Mouse (Mus musculus) liver, adult 2 months (tissue): ENCODE data around the gene Fam161b. TPM values are rescaled to one million over a fixed set of nuclear protein-coding genes. Genes with fewer than 3 reads are reported as not detected.

ENCODE experiments used
- DNase-seq: peaks from one replicate; pipeline ENCODE4 v3.0.0-alpha.2; 2011; ENCODE audit warnings: low read depth, low spot score; ENCODE audit errors: extremely low read depth
- H3K27ac ChIP-seq: fragments of 200-500 bp; replicated peaks from 2 replicates; pipeline ENCODE4 v1.5.1; 2012; ENCODE audit warnings: low read depth, mild to moderate bottlenecking, control low read depth, inconsistent platforms, low read length; ENCODE audit not compliant: insufficient read depth
- H3K27me3 ChIP-seq: fragments of 200-500 bp; 2 replicates; pipeline ENCODE4 v1.6.1; 2012; ENCODE audit warnings: mild to moderate bottlenecking, moderate library complexity, low read length, inconsistent platforms; ENCODE audit not compliant: control insufficient read depth, insufficient read depth
- H3K36me3 ChIP-seq: fragments of 200-500 bp; 2 replicates; pipeline ENCODE4 v1.6.1; 2012; ENCODE audit warnings: low read length, inconsistent platforms; ENCODE audit not compliant: control insufficient read depth, insufficient read depth
- H3K4me1 ChIP-seq: fragments of 200-500 bp; 2 replicates; pipeline ENCODE4 v1.6.1; 2011; ENCODE audit warnings: low read length; ENCODE audit not compliant: control insufficient read depth, insufficient read depth
- H3K4me3 ChIP-seq: fragments of 200-500 bp; 2 replicates; pipeline ENCODE4 v1.5.1; 2011; ENCODE audit warnings: low read depth, mild to moderate bottlenecking, control low read depth, low read length, moderate library complexity; ENCODE audit not compliant: insufficient read depth
- H3K79me2 ChIP-seq: fragments of 200-500 bp; 2 replicates; pipeline ENCODE4 v1.6.1; 2012; ENCODE audit warnings: inconsistent platforms, mild to moderate bottlenecking, low read length, moderate library complexity; ENCODE audit not compliant: control insufficient read depth, insufficient read depth
- H3K9ac ChIP-seq: fragments of 200-500 bp; 2 replicates; pipeline ENCODE4 v1.6.1; 2012; ENCODE audit warnings: low read depth, mild to moderate bottlenecking, control low read depth, inconsistent platforms, low read length
- CTCF ChIP-seq: fragments of 200-500 bp; IDR thresholded peaks from 2 replicates; pipeline ENCODE4 v1.5.1; 2011; ENCODE audit warnings: low read depth, low read length, control low read depth
- POLR2A ChIP-seq: fragments of 200-500 bp; IDR thresholded peaks from 2 replicates; pipeline ENCODE4 v1.6.1; 2011; ENCODE audit warnings: low read length, control low read depth; ENCODE audit not compliant: insufficient read depth; ENCODE audit errors: extremely low read depth
- WGBS: fragments of 180-500 bp; shearing (Covaris S2); methylation state at CpG from one replicate; pipeline ENCODE4 v1.1.7; 2018; 5-methylcytosine and 5-hydroxymethylcytosine counted together
- polyA plus RNA-seq: library from polyadenylated mRNA; depleted of rRNA; stranded (reverse); fragments of >200 nt; gene quantifications from 2 replicates; pipeline ENCODE4 v1.2.3, GENCODE M21; 2012
- total RNA-seq: library from RNA; depleted of rRNA; stranded (reverse); fragments of >200 nt; gene quantifications from 2 replicates; pipeline ENCODE4 v1.2.3, GENCODE M21; 2014

The Fam161b gene
- total and polyA plus RNA-seq, 2 experiments, result 0.09 to 0.15 TPM

DNA sequence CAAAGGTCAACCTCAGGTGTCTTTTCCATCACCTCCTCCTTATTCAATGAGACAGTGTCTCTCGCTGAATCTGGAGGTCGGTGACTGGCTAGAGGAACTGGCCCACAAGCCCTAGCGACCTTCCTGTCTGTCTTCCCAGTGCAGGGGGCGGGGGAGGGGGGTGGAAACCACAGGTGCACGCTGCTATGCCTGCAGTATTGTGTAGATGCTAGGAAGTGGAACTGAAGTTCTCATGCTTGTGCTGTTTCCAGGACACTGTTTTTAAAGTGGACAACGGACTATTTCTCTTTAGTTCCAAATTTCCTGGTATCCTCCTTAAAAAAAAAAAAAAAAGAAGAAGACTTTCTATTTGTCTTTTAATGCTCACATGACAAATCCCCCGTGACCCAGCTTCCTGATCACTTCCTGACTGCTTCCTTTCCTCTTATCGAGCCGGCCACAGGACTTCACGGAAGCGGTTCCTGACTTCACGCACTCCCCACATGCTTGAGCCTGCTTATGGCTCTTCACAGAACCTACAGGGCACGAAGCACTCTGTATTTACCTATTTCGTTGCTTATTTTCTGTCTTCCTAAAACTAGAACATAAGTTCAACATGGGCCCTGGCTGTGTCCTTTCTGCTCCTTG lies 27.3 kb upstream of the Fam161b start:
- Histone ChIP-seq H3K27me3 (no peaks in the 10 kb centered on the region), H3K9ac (no peak overlapping the region), H3K36me3 (peaks cover 50% of the 10 kb centered on the region), H3K4me3 (no peak overlapping the region), H3K4me1 (peaks cover 11% of the 10 kb centered on the region), H3K27ac (peak overlapping the region; percentile 14; the same call in 1 of the 2 replicates), H3K79me2 (no peaks in the 10 kb centered on the region; the same call in 1 of the 2 replicates)
- DNase-seq, result no peak
- 58% methylated on average over 14 of the region's 14 CpGs for WGBS
- TF ChIP-seq CTCF (no peak), POLR2A (no peak)

DNA sequence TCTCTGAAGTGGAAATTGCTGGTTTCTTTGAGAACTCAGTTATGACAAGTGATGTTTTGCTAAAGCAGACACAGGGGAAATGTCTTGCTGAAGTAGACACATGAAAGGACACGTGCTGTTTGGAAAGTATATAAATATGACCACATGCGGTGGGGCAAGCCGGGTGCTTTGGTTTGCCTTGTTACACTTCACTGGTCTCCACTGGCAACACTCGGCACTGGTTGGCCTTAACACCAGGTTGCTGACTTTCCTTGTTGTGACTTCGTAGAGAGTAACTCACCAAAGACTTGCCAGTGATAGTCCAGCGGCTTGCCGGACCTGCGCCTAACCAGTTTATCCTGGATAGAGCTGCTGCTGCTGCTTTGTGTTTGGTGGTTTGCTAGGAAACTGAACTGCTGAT lies 26.5 kb upstream of the Fam161b start:
- Histone ChIP-seq H3K4me1 (peaks cover 11% of the 10 kb centered on the region), H3K27ac (peak overlapping the region; percentile 13; the same call in 1 of the 2 replicates), H3K79me2 (no peaks in the 10 kb centered on the region), H3K9ac (no peak overlapping the region), H3K27me3 (no peaks in the 10 kb centered on the region), H3K4me3 (no peak overlapping the region), H3K36me3 (peaks cover 46% of the 10 kb centered on the region)
- no peak for TF ChIP-seq CTCF
- TF ChIP-seq POLR2A, result no peak
- peak; percentile 58 for DNase-seq
- WGBS, result 82% methylated on average over 8 of the region's 8 CpGs

DNA sequence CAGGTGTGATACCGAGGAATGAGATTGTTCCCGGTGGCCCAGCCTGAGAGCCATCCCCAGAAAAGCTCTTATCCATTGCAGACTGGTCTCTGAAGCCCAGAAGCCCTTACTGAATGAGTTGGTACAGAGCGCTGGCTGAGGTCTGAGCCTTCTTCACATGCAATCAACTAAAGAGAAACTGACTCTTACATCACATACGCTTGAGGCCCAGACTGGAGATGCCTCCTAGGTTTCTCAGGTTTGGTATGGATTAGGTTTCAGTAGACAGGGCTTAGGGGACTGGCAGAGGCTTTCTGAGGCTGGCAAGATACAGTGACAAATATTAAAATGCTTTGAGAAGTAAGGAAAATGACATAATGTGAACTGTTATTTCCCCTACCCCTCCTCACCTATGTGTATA lies 23.8 kb upstream of the Fam161b start:
- H3K4me3 ChIP-seq, result no peak overlapping the region
- DNase-seq, result no peak
- peak overlapping the region; percentile 69 for H3K27ac ChIP-seq
- no peaks in the 10 kb centered on the region for H3K79me2 ChIP-seq
- TF ChIP-seq CTCF (no peak), POLR2A (no peak)
- H3K4me1 ChIP-seq, result peaks cover 11% of the 10 kb centered on the region
- 70% methylated on average over 4 of the region's 4 CpGs for WGBS
- H3K27me3 ChIP-seq, result no peaks in the 10 kb centered on the region
- H3K9ac ChIP-seq, result no peak overlapping the region
- H3K36me3 ChIP-seq, result peaks cover 50% of the 10 kb centered on the region

DNA sequence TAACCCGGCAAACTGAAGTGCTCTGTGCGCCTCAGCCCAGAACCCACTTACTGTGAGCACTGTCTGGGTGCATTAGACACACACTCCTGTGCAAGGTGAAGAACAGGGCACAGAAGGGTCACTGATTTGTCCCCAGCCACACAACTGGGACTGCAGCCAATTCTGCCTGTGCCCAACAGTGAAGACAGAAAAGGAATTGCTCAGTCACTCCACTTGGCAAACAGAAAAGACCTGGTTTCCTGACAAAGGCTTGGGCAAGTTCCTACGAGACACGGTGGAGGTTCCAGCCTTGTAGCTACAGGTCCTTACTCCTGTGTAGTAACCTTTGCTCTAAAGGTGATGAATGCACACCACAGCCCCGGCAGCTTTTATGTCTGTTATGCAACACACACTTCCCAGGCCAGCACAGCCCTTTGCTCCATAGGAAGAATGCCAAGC lies 23.0 kb upstream of the Fam161b start:
- H3K79me2 ChIP-seq, result no peaks in the 10 kb centered on the region
- TF ChIP-seq POLR2A, result no peak
- TF ChIP-seq CTCF, result no peak
- peak; percentile 99 for DNase-seq
- no peak overlapping the region for H3K9ac ChIP-seq
- no peak overlapping the region for H3K4me3 ChIP-seq
- 18% methylated on average over 5 of the region's 5 CpGs for WGBS
- H3K27ac ChIP-seq, result peak overlapping the region; percentile 69
- H3K36me3 ChIP-seq, result peaks cover 55% of the 10 kb centered on the region
- H3K4me1 ChIP-seq, result peaks cover 11% of the 10 kb centered on the region
- H3K27me3 ChIP-seq, result no peaks in the 10 kb centered on the region

DNA sequence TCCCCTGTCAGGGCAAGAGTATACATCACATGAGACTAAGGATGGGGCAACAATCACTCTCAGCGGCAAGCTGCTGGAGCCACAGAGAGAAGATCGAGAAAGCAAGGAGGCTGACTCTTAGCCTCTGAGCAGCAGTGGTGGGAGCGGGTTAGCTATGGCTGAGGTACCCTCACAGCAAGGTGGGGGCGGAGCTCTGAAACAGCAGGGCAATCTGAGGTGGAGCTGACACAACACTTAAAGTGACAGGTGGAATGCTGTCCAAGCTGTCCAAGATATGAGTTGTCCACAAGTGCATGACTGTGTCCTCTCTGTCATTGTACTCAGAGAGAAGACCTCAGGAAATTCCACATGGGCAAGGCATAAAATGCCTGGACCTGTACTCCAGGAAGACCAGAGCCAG lies 20.7 kb upstream of the Fam161b start:
- Histone ChIP-seq H3K27me3 (no peaks in the 10 kb centered on the region), H3K4me1 (peaks cover 11% of the 10 kb centered on the region), H3K36me3 (peaks cover 69% of the 10 kb centered on the region), H3K27ac (no peak overlapping the region), H3K4me3 (no peak overlapping the region), H3K79me2 (no peaks in the 10 kb centered on the region), H3K9ac (no peak overlapping the region)
- TF ChIP-seq POLR2A (no peak), CTCF (no peak)
- WGBS, result 94% methylated on average over 4 of the region's 4 CpGs
- DNase-seq, result no peak

DNA sequence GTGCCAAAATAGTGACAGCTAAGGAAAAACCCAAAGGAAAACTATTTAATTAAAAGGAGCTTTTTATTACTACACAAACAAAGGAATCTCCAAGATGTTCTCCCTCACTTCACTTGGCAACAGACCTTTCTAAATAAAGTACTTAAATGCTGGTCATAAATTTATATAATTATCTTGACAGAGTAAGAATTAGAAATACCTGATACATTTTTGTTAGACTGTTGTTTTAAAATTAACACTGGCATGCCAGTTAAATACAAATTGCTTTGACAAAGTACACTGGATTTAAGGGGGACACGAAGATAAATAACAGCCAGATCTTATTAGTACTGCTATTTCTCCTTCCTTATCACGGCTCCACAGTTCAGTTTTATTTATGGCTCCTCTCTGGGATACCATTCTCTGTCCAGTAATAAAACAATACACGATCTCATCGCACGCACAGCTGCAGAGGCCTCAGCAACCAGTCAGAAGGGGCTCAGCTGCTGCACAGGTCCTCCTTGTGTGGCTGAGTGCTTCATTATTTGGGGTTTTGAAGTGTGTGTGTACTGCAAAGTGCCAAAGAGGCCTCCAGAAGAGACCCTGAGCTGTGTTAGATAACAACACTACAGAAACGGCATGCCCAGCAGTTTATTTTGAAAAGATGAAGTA lies 12.3 kb upstream of the Fam161b start:
- Histone ChIP-seq H3K79me2 (no peaks in the 10 kb centered on the region), H3K4me1 (no peaks in the 10 kb centered on the region), H3K4me3 (no peak overlapping the region), H3K36me3 (peaks cover 50% of the 10 kb centered on the region), H3K27ac (no peak overlapping the region), H3K9ac (no peak overlapping the region), H3K27me3 (no peaks in the 10 kb centered on the region)
- WGBS, result 89% methylated on average over 6 of the region's 6 CpGs
- DNase-seq, result no peak
- no peak for TF ChIP-seq POLR2A
- no peak for TF ChIP-seq CTCF
